Comparison of ENCODE assay signal across 15 mouse cellular contexts in genomic region chr5:111677847-111678311, GRCm38 (mm10). TPM values are rescaled to one million over a fixed set of nuclear protein-coding genes. Genes with fewer than 3 reads are reported as not detected.
DNase-seq lines count a peak whose midpoint lies in the region; ATAC-seq lines count a peak whose summit lies in the region.
"Had no signal": no experiment of that assay in that cellular context is flagged by ENCODE, and none has a peak within 500 bp of the region (broad histone marks: within the 10 kb centered on the region; RNA-seq: fewer than 3 reads in every experiment).

No protein-coding gene starts in this region.

- H3K9me3 ChIP-seq in hindbrain, embryonic 14.5 days (ENCODE audit: control insufficient read depth, low read length), result no peaks in the 10 kb centered on the region
- no peaks in the 10 kb centered on the region for H3K9me3 ChIP-seq in midbrain, embryonic 12.5 days

- WGBS in hindbrain, embryonic 14.5 days, result 12% methylated on average over 6 of the region's 6 CpGs
- 26% methylated on average over 6 of the region's 6 CpGs for WGBS in midbrain, embryonic 12.5 days

- peak overlapping the region; percentile 6; the same call in 1 of the 2 replicates for H3K27ac ChIP-seq in hindbrain, embryonic 14.5 days
- peak overlapping the region; percentile 79 for H3K27ac ChIP-seq in midbrain, embryonic 12.5 days (replicated peaks)

- no peak overlapping the region for H3K9ac ChIP-seq in hindbrain, embryonic 14.5 days
- H3K9ac ChIP-seq in midbrain, embryonic 12.5 days (replicated peaks), result no peak overlapping the region

- H3K36me3 ChIP-seq in hindbrain, embryonic 14.5 days (replicated peaks; ENCODE audit: control insufficient read depth, insufficient read depth), result no peaks in the 10 kb centered on the region
- no peaks in the 10 kb centered on the region for H3K36me3 ChIP-seq in midbrain, embryonic 12.5 days

- peaks cover 43% of the 10 kb centered on the region for H3K4me1 ChIP-seq in hindbrain, embryonic 14.5 days (replicated peaks; ENCODE audit: control insufficient read depth, insufficient read depth, low read length)
- peaks cover 69% of the 10 kb centered on the region for H3K4me1 ChIP-seq in midbrain, embryonic 12.5 days

- no peak overlapping the region for H3K4me3 ChIP-seq in hindbrain, embryonic 14.5 days (replicated peaks; ENCODE audit: low read length)
- H3K4me3 ChIP-seq in midbrain, embryonic 12.5 days, result no peak overlapping the region

- H3K27me3 ChIP-seq in hindbrain, embryonic 14.5 days (ENCODE audit: control insufficient read depth, insufficient read depth, low read length), result no peaks in the 10 kb centered on the region
- H3K27me3 ChIP-seq in midbrain, embryonic 12.5 days, result peaks cover 13% of the 10 kb centered on the region; the same call in 1 of the 2 replicates

- DNase-seq in frontal cortex, postnatal 14 days (ENCODE audit: low spot score in 2 of 2), result no peak
- DNase-seq in brain, adult 2 months (ENCODE audit: low read depth, low spot score), result peak; percentile 54
- DNase-seq in hindbrain, embryonic 14.5 days (ENCODE audit: low spot score), result peak; percentile 70
- no peak for DNase-seq in kidney, postnatal 4 days
- no peak for DNase-seq in kidney, adult 8-10 months
- DNase-seq: adrenal gland, postnatal 14 days; cerebellum, adult 9-11 months; kidney, adult 18-20 months; lung, adult 2 months had no signal

- no peak overlapping the region for H3K4me2 ChIP-seq in hindbrain, embryonic 14.5 days (replicated peaks)
- no peak overlapping the region for H3K4me2 ChIP-seq in midbrain, embryonic 12.5 days (replicated peaks)

- ATAC-seq in frontal cortex, adult (ENCODE audit: low TSS enrichment), result peak; percentile 57; the same call in 1 of the 2 replicates
- peak; percentile 47; the same call in 1 of the 2 replicates for ATAC-seq in hindbrain, embryonic 14.5 days (ENCODE audit: low FRiP score)
- ATAC-seq in midbrain, embryonic 12.5 days (ENCODE audit: low FRiP score, low read depth), result peak; percentile 42
- ATAC-seq in megakaryocyte, adult 5-6 weeks (ENCODE audit: poor library complexity, severe bottlenecking), result no peak

RNA-seq across cellular contexts. Expression of gene Gm26897, which starts 55.8 kb away (rescaled TPM):
- polyA plus RNA-seq in hindbrain, embryonic 14.5 days (2014; fragmentation: Nextera tagmentation; extraction: Ambion mirVana), result not detected in 2 replicates
- not detected in 2 replicates for polyA plus RNA-seq in midbrain, embryonic 12.5 days (2016; fragmentation: Nextera tagmentation; extraction: Ambion mirVana)
- total RNA-seq in megakaryocyte, adult 5-6 weeks (2015), result not detected in 2 replicates
- not detected in 2 replicates for total RNA-seq in megakaryocyte, adult 5-6 weeks (2017)
- total RNA-seq: adrenal gland, postnatal 14 days had no signal
- polyA plus RNA-seq: heart, embryonic 14.5 days; limb, embryonic 11.5 days; lung, adult 2 months; small intestine, adult 2 months had no signal

Comparison
In these comparisons a context has a peak if more than half of its experiments do, and no peak if none do; other contexts are left out.
1. DNase-seq: peak in brain, adult 2 months (single experiment) and hindbrain, embryonic 14.5 days (single experiment); none in frontal cortex, postnatal 14 days (0 of 2), kidney, postnatal 4 days (0 of 2) and kidney, adult 8-10 months (0 of 2).